Mouse (Mus musculus): Measurements from ENCODE around the gene Rab20.
A peak's percentile ranks its signal among the peaks of the same experiment; 100 is the strongest.
"Not testable (repeated sequence)": the region's sequence is repeated elsewhere in the genome, so short reads cannot be mapped to it uniquely, and the experiment has no call there.

Rab20 gene

DNA sequence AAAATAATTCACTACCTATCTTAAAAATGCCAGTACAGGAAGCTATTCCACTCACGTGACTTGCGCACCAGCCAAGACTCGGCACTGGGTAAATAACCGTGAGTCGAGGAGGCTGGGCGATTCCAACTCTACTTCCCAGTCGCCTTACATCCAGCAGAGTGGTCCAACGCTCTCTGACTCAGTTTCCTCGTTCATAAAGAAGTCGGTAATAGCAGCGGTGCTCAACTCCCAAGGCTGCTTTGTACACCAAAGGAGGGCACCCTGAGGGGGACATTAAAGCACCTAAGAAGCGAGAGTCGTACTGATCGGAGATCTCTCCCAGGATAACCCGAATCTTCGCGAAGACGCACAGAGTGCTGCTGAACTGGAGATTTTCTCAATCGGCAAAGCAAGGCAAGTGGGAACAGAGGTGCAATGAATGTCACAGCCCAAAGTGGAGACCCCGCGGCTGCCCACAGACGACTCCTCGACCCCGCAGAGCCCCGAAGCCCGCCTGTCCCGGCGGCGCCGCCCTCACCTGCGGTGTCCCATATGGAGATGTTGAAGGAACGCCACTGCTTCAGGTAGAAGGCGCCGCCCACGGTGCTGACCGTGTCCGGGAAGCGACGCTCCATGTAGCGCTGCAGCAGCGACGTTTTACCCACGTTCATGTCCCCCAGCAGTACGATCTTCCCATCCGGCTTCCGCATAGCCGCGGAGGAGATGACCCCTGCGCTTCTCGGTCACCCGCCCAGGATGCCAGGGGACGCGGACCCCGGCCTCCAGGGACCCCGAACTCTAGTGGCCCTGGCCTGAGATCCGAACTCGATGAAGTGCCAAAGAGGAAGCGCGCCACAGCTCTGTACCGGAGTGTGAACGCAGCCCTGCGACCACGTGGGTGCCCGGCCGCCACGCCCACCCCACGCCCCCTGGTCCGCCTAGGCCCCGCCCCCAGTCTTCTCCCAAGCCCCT lies at the start of gene Rab20:
Gene Rab20, minus strand, starts transcription at position 900 of the 951 bp plus-strand sequence.
- peak; percentile 40 to 53 for DNase-seq (ENCODE audit: low spot score in 2 of 2)

DNA sequence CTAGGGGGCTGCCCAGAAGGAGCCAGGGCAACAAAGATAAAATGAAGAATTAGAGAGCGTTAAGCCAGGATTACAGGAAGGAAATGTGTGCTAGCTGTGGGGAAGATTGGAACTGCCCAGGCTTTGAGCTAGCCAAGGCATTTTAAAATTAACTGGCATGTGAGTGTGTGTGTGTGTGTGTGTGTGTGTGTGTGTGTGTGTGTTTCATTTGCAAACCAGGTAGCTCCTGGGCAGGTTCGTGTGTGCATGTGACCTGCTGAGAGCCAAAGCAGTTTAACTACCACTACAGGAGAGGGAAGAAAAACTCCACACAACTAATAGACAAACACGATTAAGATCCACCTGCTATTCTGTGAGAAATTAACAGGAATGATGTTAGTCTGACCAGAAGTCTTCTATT lies 44.8 kb upstream of the Rab20 start:
- DNase-seq (ENCODE audit: low spot score in 2 of 2): no peak

DNA sequence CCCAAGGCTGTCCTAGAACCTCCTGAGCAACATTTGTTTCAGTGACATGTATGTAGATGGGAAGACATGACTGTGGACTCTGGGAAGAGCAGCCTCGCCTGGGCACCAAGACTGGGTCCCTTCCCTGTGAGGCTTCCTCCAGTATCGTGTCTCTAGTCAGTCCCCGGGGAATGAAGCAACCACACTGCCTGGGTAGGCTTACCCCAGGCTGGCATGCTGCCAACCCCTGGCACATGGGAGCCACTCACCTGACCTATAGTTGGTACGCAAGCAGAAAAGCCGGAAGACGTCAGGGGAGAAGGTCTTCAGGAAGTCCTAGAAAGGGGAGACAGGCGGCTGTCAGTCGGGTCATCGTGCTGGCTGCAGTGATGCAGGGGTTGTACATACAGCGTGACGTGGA lies 40.2 kb upstream of the Rab20 start:
- no peak for DNase-seq (ENCODE audit: low spot score in 2 of 2)

DNA sequence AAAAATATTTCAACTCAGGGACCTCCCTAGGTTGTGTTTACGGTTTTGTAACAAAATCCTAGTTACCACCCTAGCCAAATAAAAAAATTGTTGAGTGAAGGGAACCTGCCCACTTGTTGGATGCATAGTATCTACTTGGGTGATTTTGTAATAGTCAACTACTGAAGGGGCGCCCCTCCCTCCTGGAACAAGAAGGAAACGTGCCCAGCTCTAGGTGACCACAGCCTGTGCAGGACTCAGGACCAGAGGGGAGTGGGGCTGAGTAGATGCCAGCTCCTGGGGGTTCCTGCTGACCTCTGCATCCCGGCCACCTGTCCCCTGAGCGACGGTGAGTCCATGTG lies 39.5 kb upstream of the Rab20 start:
- no peak for DNase-seq (ENCODE audit: low spot score in 2 of 2)

- no peak for DNase-seq (ENCODE audit: low spot score in 2 of 2)
These were observed 39.0 kb upstream of the Rab20 start for GRCm38 (mm10) chr8:11517366-11518055.

DNA sequence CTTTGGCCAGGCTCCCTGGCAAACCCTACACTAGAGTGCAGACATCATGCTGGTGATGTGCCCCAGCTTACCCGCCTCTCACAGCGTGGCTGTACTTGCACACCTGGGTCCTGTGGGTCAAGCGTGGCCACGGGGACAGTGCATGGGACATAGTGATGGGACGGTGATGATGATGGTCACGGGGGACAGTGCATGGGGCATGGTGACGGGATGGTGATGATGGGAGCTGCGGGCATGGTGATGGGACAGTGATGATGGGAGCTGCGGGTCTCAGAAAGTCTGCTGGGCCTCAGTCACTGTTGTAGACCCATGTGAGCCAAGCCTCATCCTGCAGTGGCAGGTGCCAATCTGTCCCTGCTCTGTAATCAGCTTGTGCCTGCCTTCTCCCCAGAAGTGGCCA lies 37.8 kb upstream of the Rab20 start:
- no peak for DNase-seq (ENCODE audit: low spot score in 2 of 2)

DNA sequence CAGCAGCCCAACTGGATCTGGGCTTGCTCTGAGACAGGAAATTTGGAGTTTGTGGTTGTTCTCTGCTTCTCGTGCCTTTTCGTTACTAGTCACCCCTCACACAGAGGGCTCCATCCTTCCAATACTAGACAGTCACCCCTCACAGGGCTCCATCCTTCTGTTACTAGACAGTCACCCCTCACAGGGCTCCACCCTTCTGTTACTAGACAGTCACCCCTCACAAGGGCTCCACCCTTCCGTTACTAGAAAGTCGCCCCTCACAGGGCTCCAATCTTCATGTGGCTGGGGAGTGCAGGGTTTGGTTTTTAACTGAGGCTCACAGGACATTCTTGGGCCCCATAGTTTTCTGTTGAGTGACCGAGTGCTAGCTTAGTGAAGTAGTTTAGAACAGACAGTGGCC lies 34.7 kb upstream of the Rab20 start:
- no peak for DNase-seq (ENCODE audit: low spot score in 2 of 2)

GRCm38 (mm10) chr8:11512711-11513110 lies 34.2 kb upstream of the Rab20 start:
- no peak for DNase-seq (ENCODE audit: low spot score in 2 of 2)

DNA sequence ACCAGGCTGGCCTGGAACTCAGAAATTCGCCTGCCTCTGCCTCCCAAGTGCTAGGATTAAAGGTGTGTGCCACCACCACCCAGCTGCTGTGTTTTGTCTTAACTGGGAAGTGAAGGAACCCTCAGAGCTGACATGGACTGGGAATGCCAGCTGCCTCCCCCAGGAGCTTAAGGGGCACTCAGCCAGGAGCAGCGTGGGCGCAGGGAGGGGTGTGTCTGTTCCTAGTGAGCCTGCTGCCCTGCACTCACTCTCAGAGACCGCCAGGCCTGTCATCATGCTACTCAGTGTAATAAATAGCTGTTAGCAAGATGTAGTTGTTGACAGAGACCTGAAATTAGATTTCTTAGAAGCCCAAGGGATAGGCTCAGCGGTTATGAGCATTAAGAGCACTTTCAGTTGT lies 32.5 kb upstream of the Rab20 start:
- DNase-seq (ENCODE audit: low spot score in 2 of 2): no peak

DNA sequence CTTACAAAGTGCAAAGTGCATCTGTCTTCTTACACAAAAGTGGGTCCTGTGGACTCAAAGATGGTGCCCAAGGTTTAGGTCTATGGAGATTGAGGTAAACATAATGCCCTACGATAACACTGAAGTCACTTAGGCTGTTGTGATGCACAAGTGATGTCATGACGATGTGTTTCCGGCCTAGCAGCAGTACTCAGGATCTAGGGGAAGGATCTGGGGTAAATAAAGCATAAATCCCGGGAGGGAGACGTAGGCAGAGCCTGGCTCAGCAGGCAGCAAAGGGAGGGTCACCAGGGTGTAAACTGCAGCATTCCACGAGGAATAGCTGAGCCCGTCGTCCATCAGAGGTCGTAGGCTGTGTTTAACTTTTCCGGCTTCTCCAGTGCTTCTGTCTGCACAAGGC lies 30.4 kb upstream of the Rab20 start:
- DNase-seq (ENCODE audit: low spot score in 2 of 2): no peak

DNA sequence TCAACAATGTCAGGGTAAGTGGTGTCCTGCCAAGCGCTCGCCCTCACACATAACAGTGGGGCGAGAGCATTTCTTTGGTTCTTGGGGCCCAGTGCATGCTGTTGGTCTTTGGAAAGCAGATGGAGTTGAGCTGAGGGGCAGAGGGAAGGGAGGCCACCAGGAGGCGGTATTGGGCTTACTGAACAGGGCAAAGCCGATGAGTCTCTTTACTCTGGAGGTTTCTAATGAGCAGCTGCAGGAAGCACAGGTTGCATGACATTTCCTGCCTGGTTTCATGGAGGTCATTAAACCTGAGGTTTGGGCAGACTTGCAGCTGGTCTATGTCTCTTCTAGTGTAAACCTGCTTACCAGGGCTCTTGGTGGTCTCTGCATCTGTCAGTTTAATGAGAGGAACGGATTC lies 28.3 kb upstream of the Rab20 start:
- peak; percentile 30 to 60 for DNase-seq (ENCODE audit: low spot score in 2 of 2)

GRCm38 (mm10) chr8:11506074-11506473 lies 27.6 kb upstream of the Rab20 start:
- no peak for DNase-seq (ENCODE audit: low spot score in 2 of 2)

- DNase-seq (ENCODE audit: low spot score in 2 of 2): no peak
These were observed 25.1 kb upstream of the Rab20 start for GRCm38 (mm10) chr8:11503476-11504232.

DNA sequence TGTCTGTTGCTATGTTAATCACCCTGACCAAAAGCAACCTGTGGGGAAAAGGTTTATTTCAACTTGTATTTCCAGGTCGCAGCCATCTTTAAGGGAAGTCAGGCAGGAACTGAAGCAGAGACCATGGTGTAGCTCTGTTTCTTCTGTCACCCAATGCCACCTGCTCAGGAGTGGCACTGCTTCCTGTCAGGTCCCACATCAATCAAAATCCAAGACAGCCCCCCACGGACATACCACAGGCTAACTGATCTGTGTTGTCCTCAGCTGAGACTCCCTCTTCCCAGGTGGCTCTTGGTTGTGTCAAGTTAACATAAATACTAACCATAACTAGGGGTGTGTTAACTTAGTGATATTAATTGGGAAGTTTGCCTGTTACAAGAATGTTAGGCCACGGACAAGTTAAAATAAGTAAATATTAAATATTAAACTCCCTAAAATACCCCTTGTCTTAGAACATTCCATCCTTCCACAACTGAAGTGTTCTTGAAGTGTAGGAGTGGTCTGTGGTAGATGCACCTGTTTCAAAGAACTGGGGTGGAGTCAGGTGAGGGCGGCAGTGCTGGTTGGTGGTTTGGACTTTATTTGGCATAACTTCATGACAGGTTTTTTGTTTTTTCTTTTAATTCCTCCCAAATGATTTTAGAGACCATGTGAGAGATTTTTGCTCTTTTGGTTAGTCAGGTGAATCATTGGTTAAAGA lies 20.4 kb upstream of the Rab20 start:
- DNase-seq (ENCODE audit: low spot score in 2 of 2): no peak

DNA sequence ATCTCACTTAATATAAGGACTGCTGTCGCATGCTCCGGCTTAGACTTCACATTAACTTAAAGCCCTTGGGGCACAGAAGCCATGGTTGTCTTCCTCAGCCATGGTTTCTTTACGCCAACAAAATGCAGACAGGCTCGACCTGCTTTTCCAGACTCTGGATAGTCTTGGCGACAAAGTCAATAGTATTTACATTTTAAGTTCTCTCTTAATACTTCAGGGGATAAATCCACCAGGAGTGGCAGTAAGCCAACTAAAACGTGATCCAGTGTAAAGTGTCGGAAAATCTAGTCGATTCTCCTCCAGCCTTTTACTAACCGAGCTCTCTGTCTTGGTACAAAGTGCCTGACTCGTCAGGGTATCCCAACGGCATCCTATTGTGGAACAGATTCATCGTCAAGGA lies 19.8 kb upstream of the Rab20 start:
- DNase-seq (ENCODE audit: low spot score in 2 of 2): no peak

GRCm38 (mm10) chr8:11497017-11497990 lies 18.8 kb upstream of the Rab20 start, which contains the start of gene Naxd:
Gene Naxd (plus strand): TSS chr8:11497506.
- DNase-seq (ENCODE audit: low spot score in 2 of 2): peak; percentile 81 to 84

DNA sequence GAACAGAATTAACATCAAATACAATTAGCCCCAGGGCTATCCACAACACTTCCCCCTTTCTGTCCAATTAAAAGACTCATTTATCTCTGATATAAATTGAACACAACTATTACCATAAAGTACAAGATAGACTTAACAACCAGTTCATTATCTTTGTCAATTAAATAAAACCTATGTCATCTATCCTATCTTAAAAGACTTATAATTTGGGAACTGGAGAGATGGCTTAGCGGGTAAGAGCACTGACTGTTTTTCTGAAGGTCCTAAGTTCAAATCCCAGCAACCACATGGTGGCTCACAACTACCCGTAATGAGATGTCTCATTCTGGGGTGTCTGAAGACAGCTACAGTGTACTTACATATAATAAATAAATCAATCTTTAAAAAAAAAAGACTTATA lies 13.8 kb upstream of the Rab20 start:
- DNase-seq (ENCODE audit: low spot score in 2 of 2): not testable (repeated sequence)

DNA sequence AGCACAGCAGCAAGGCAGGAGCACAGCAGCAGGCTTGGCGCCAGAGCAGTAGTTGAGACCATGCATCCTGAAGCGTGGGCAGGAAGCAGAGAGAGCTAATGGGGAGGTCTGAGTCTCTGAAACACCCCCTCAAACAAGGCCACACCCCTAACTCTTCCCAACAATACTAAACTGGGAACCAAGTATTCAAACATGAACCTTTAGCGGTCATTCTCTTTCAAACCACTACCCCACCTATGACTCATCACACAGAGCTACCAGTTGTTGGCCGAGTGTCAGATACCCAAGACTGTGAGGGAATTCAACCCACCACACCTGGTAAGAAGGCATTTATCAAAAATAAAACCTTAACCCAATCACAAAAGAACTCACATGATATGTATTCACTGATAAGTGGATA lies 8.7 kb upstream of the Rab20 start:
- no peak for DNase-seq (ENCODE audit: low spot score in 2 of 2)

GRCm38 (mm10) chr8:11486142-11486541 lies 7.6 kb upstream of the Rab20 start:
- DNase-seq (ENCODE audit: low spot score in 2 of 2): peak; percentile 65 to 74

DNA sequence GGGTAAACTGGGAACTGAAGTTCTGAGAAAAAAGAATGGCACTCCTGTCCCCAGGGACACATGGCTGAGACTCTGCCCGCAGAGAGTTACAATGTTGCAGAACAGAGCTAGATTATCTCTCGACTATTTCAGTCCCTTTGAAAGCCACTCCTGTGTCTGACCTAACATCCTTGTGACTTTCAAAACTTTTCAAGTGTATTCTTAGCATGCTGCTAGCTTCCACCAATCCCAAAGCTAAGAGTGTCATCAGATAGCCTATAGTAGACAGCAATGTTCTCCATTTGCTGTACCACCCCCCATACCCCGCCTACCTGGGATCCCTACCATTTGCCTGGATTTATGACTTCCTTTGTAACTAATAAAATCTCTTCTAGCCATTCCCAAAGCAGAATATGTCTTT lies 4.0 kb upstream of the Rab20 start:
- no peak for DNase-seq (ENCODE audit: low spot score in 2 of 2)

DNA sequence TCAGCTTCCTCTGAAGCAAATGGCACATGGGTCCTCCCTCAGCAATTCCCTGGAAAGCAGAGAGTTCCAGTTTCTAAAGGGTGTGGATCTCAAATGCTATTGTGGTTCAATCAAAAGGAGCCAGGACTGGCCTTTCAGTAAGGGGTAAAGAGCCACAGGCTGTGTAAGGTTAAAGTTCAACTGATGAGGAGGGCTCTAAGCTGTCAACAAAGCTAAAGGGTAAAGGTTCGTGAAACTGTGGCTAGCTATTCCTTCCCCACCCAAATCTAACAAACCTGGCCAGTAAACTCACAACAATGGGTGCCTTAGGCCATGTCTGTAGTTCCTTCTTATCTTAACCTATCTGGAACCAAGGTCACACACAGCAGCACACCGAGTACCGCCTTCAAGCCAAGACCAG lies 3.4 kb upstream of the Rab20 start:
- DNase-seq (ENCODE audit: low spot score in 2 of 2): no peak
